Mouse (Mus musculus): ENCODE measurements around the gene Nppa.

- TF ChIP-seq CTCF (IDR thresholded peaks at IDR 0.05; ENCODE audit: low read depth, low read length) (peak; percentile 39), POLR2A (IDR thresholded peaks at IDR 0.05; ENCODE audit: borderline replicate concordance, low read depth, low read length) (no peak)
Measured at GRCm38 (mm10) chr4:147953590-147953989, 46.9 kb upstream of the Nppa start.
